Mouse (Mus musculus) cerebellum, postnatal 36 days (tissue): ENCODE measurements at regions not wholly inside any gene's neighbourhood (a gene's known extent, or its start where the extent isn't known, plus 50 kb on each side); places are given as distances from the start of the nearest gene placed in this dataset.

Source experiments
- DNase-seq, 2 experiments: peaks; one replicate each; pipeline ENCODE4 v3.0.0; 2021 to 2022; ENCODE audit warnings: mixed read lengths in 2 of 2

DNA sequence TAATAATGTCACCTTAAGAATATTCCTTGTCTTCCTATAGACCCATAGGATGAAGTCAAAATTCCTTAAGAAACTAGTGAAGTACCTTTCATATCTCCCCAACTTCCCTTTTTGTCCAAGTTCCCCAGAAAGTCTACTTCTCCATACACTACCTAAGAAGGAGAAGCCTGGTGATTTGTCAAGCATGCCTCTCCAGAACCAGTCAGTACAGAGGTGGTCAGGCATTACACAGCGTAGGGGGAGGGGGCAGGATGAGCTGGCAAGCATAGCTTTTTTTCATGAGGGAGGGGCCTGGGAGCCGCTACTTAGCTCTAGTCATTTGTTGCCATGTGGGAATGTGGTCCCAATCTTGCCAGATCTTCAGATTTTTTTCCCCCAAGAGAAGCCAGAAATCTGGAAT is 54.0 kb upstream of the Satb2 start:
- no peak for DNase-seq

DNA sequence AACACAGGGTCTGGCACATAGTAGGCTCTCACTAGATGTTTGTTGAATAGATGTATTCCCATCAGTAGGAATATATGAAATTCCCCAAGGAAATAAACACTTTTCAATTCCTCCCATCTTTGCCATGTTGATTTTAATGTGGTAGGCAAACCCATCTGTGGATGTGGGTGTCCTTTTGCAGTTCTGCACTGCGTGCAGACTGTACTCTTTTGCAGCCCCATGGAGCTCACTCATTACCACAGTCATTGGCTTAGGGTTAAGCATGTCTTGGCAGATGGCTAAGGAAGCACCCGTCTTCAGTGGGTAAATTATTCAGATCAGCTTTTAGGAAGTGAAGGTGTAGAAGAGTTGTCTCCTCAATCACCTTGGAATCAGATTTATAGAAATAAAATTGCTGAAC is 54.8 kb upstream of the Satb2 start:
- no peak for DNase-seq

DNA sequence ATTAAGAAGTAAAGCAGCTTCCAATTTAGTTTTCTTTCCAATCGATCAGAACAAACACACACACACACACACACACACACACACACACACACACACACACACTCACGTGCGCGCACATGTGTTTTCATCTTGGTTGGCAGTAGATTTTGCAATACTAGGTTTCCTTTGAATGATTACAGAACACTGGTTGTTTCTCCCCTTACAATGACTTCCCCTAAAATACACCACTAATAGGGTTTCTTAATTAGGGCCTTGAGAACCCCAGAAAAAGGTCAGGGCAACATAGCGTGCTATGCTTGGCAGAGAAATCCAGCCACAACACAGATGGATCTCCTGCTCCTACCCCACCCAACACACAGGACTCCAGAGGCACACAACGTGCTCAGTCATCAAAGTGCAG is 56.0 kb upstream of the Satb2 start:
- no peak for DNase-seq

DNA sequence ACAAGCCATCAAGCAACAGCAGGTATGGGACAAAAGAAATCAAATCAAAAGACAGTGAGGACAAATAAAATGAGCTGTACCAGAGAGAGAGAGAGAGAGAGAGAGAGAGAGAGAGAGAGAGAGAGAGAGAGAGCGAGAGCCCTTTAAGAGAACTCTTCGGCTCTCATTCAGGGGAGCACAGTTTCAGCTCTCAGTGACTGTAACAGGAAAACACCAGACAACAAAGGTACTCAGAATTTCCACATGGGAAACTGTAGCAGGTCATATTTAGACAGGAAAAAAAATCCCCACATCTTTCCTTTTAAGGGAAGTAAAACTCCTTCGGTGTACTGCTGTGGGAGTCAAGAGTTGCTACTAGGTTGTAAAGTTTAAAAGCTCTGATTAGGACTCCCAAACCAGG is 57.9 kb upstream of the Satb2 start:
- no peak for DNase-seq

DNA sequence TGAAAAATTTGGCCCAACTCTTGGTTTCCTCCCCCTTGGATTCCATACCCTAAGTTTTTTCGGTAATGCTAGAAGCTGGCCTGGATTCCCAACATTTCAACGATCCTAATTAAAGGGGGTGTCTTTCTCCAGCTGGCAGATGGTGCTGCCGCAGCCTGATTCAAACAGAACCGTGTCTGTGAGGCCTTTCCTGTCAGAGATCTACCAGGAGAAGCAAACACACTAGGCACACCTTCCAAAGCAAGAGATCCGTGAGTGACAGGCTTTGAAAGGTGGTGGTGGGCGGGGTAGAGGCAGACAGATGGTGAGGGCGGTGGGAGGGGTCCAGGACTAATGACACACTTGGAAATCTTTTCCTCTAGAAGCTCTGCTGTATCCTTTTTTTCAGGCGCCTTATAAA is 61.8 kb upstream of the Satb2 start:
- no peak for DNase-seq

DNA sequence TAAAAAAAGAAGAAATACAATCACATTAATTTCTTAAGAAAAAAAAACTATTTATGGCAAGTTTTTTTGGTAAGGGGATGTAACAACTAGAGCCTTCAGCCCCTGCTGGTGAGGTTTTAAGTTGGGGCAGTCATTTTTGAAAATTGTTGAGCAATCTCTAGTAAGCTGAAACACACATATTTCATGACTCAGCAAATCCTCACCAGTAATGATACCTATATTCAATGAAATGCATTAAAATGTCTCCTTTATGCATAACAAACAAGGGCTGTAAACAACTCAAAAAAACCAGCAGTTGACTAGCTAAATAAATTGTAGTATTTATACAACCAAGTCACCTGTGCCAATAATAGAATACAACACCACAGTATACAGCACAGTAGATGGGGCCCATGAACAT is 63.1 kb upstream of the Satb2 start:
- no peak for DNase-seq

DNA sequence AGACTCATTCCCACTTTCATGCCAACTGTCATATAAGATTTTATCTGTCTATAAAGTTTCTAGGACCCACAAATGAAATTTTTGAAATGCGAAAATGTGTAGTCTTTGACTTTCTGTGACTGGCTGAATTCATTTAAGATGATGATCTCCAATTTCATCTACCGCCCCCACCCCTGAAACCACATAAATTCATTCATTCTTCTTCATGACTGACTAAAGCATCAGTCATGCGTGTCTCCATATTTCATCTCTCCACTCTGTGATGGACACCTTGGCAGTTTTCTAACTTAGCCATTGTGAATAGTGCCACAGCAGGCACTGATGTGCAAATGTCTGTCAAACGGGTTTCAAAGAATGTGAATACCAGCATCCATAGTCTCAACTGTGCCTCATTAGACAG is 75.4 kb upstream of the Satb2 start:
- no peak for DNase-seq

DNA sequence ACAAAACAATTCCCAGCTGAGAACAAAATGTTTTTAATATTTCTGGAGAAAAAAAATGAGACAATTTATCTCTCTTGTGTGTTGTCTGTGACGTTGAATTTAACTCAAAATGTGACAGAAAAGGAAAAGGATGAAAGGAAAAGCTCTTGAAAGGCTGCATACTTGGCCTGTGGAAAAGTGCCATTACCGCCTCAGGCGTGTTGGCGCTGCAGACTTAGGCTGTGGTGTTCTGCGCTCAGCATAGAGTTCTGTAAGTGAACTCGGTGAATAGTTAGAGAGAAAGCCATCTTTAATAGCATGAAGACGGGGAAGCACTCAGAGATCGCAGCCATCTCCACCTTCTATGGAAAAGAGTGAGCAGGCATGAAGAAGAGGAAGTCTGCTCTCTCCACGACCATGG is 77.5 kb upstream of the Satb2 start:
- no peak for DNase-seq

DNA sequence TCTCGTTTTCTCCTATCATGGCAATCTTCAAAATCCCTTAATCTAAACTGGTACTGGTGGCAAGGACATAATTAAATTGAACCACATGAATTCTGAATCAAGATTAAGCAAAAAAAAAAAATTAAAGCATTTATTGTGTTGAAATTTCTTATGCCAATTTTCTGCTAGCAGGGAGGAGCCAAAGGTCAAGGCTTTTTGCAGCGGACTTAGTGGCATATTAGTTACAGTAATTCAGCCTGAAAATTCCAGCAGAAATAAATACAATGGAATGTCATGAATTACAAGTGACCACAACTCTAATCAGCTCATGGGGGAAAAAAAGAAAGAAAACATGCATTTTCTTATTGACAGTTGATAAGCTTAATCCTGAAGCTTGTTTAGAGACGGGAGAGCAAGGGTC is 80.8 kb upstream of the Satb2 start:
- DNase-seq = no peak

DNA sequence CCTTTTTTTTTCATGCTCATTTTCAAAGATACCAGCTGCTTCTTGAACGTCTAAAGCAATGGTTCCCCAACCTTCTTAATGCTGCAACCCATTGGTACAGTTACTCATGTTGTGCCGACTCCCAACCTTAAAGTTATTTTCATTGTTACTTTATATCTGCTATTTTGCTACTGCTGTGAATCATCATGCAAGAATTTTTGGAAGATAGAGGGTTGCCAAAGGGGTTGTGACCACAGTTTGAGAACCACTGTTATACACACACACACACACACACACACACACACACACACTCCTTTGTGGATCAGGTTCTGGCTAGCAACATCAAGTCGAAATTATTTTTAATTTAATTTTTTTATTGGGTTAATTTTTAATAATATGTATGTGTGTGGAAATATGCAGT is 96.8 kb upstream of the Satb2 start:
- DNase-seq = no peak

DNA sequence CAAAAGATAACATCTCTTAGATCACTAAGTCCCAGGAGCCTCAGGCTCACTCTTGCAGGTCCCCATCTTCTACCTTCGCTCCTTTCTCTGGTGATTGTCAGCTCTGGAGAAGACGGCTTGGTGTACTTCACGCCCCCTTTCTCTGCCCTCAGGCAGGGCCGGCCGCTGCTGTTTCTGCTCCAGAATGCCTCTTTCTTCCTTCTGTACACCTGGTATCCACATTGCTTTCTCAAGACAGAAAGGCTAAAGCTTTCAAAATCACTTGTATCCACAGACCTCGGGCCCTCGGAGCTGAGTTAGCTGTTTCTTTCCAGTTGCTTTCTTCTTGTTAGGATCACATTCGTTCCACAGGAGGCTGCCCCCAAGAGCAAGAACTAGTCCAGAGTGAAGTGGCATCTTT is 98.2 kb upstream of the Satb2 start:
- no peak for DNase-seq

DNA sequence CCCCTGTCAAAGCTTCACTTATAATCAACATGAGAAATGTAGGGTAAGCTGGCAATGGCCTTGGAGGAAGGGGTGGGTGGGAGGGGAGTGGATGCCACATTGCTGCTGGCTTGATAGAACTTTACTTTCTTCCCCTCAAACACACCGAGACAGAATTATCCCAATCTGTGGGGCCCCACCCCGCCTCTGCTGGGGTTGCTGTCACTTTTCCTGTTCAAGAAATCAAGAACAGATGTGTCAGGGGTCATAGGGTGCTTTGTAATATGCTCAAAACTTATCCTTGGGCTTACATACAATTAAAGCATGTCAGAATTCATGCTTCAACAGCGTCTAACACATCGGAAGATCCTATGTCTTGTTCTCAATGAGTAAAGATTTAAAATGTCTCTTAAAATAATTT is 101.9 kb upstream of the Satb2 start:
- no peak for DNase-seq

DNA sequence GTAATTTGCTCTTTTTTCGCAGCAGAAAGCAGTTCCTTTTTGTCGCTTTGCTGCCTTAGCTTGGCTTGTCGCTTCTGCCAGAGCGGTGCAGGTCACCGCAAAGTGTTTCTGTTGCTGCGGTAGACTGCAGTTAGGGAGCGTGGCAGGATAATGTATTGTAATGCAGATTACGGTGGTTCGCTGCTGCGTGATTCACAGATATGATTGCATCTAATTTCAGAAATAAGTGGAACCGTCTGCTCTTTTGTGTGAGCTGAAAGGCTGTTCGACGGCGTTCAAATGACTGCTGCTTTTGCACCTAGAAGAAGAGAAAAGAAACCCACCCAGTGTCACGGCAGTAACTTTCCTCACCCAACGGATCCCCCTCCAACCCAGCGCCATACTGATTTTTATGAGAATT is 104.7 kb upstream of the Satb2 start:
- no peak for DNase-seq

DNA sequence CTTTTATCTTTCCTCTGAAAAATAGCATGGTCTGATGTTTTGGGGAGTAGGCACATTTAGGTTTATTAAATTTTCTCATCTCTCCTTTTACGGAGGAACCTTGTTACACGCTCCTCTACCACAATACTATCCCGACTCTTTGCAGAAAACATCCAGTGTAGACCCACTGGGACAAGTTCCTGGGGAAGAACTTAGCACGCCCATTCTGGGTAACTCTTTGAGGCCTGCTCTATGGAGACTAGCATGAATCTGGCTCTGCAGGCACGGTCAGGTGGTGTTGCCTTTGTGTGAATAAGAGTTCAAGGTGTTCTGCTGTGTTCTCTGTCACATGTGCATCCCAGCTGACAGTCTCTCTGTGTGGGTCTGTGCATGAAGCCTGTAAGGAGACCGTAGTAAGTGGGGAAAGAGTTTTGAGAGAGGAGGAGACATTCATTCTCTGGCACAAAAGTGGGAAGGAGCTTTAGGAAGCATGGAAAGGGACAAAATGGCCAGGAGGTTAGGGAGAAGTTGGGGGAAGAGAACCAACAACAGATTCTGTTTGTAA is 105.2 kb upstream of the Satb2 start:
- DNase-seq = no peak

DNA sequence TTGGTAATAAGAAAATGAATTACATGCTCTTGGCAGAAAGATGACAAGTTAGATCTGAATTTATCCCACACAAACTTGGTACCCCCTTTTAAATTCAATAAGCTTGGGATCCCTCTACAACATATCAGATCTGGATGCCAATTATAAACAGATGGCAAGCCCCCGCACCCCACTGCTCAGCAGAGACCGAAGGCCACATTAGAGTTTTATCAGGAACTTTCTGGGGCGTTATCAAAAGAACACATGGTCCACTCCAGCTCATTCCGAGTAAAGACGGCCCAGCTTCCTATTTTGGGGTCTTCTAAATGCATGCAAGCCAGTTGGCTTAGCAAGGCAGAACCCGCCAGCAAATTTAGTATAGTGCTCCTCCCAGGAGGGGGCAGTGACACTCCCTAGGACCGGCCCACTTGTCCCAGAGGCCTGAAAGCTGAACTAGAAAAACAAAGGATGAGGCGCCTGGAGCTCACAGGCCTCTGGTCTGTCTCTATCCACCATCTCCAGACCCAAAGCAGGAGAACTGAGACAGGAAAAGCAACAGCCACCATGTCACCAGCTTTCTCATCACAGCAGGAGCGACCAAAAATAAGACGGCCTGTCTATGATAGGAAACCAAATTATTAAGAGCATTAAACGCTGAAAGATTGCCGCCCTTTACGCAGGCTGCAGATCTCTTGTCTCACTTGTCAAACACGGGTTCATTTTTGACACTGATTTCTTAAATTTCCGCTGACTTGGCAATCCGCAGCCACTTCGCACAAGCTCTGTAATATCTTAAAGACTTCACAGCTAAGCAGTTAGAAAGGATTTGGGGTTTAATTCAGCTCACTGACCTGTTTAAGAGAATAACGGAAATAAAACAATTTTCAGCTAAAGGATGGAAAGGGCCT is 117.2 kb upstream of the Satb2 start:
- DNase-seq = no peak

DNA sequence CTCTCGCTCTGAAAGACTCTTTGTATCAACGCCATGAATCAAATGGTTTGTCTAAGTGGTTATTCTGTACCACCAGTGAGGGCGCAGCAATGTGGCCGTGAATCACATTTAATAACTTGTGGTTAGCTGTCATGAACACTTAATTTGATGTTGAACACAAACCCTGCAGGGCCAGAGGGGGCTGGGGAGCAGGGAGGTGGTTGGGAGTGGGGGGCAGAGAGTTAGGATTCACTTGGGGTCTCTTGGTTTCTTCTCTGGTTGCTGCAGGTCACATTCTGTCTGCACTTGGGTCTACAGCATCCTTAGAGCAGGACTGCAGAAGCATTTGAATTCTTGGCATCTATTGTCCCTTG is 117.8 kb upstream of the Satb2 start:
- DNase-seq = no peak

DNA sequence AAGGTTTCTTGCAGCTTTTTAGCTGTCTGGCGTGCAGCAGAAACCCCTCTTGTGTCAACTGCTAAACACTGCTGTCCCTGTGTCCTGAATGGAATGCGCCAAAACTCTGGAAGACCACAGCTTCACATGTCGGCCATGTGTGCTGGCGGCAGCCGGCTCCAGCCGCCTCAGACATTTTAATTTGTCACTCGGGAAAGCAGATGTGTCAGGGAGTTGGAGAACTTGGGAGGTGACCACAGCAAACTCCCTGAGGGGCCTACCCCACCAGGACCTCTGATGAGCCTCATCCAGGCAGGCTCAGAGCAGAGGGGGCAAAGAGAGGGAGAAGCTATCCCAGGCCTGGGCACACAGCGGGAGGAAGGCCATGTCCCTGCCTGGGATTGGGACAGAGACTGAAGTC is 118.3 kb upstream of the Satb2 start:
- no peak for DNase-seq

DNA sequence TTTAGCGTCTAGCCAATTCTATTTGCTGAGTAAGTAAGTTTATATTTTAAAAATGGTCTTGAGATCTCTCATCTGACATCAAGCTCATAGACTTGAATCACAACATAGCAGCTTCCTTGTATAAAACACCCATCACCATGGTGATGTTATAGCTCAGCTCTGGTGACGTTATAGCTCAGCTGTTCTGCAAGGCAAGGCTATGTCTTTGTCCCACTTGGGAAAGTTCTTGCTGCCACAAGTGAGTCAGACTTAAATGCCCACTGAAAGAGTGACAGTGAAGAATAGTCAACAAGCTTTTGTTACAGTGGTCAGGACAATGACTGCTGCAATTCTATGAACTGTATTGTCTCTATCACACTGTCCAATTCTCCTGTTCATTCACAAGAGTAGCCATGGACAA is 122.2 kb upstream of the Satb2 start:
- no peak for DNase-seq

DNA sequence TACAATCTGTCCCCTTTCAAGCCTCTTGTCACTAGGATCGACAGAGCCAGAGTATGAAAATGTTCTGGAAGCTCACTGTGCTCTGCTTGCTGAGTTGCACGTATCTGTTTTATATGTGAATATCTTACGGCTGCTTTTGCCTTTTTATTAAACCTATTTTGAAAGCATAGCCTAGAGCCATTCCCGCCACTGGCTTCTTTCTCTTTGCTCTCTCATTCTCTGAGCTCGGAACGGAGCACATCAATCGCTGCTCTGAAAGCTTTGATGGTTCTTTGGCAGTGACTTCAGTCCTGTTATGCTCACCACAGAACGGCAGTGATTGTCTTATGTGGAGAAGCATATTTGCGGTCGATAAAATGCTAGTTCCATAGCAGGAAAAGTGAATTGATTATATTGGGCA is 128.9 kb upstream of the Satb2 start:
- no peak for DNase-seq

DNA sequence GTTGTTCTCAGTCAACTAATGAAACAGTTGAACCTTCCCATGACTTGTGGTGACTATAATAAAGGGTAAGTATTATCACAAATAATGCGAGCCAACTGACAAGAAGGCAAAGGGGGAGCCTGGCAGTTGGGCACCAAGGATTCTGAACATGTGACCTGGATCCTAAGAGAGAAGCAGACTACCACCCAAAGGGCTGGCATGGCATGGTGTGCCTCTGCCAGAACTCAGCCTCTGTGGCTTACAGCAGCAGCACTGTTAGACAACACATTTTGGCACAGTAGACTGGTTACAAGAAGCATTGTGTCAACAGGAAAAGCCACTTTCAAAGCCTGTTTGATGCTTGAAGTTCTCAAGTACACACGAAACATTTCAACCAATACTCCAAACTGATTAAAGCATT is 142.2 kb upstream of the Satb2 start:
- no peak for DNase-seq

DNA sequence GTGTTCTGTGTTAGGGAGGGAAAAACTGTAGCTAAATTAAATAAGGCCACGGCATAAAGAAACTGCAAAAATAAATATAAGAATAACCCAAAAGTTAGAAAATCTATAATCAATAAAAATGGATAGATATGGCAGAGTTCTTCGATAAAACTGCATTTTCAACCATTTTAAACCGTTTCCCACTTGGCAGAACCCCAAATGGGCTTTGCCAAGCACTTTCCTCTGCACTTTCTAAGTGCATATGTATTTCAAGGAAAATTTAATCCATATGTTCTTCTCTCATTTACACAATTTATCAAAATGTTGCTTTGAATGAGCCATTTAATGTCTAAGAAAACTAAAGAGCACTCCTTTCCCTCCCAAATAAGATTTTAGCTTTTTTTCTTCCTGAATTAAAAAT is 165.7 kb upstream of the Satb2 start:
- DNase-seq = no peak

DNA sequence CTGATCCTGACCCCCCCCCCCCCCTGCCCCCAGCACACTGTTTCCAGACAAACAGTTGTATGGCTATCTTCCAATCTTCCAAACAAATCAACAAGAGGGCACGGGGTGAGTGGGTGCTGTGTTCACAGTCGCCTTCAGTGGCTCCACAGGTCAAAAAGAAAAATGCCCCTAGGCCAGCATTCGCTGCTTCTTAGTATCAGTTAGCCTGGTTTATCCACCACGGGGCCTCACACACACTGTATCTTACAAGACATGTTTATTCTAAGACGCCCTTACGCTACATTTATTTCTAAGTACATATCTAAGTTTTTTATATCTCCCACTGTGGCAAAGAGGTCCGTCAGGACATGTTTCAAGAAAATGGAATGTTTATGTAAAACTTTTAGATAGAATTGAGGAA is 177.4 kb upstream of the Satb2 start:
- no peak for DNase-seq

DNA sequence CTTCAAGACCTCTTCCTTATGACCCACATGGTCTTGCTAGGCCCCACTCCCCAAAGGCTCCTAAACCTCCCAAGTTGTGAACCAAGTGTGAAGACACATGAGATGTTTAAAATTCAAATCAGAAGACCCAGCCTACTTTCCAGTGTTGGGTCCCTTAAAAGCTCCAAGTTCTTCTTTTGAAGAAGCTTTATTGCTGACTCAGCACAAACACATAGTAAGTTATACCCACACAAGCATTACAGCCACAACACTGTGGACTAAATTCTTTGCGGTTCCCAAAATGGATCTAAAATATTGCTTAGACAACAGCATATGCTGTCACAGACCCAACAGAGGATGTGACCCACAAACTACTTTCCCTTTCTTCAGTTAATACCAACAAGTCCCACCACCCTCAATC is 186.0 kb upstream of the Satb2 start:
- no peak for DNase-seq

DNA sequence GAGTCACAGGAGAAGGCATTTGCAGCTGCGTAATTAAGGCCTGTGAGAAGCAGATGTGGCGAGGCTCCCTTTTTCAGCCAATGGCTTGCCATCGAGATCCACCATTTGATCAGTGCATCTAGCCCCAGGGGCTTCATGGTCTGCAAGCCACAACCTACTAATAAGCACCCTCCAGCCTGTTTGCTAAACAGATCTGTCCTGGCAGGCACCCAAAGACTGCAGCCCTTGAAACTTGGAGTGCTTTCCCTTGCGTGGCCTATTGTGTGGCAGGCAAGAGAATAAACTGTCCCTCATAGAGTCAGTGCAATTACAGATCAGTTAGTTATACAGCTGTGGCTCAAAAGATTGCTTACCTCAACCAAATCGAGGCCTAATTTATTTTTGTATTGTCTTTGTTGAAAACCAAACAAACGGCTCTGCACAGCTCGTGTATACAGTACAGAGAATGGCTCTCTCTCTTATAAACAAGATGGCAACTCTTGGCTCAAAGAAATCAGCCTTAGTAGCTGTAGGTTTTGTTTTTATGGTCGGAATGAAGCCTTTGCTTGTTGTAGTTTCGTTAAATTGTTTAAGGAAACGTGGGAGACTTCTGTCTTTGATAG is 195.9 kb upstream of the Satb2 start:
- DNase-seq = no peak

DNA sequence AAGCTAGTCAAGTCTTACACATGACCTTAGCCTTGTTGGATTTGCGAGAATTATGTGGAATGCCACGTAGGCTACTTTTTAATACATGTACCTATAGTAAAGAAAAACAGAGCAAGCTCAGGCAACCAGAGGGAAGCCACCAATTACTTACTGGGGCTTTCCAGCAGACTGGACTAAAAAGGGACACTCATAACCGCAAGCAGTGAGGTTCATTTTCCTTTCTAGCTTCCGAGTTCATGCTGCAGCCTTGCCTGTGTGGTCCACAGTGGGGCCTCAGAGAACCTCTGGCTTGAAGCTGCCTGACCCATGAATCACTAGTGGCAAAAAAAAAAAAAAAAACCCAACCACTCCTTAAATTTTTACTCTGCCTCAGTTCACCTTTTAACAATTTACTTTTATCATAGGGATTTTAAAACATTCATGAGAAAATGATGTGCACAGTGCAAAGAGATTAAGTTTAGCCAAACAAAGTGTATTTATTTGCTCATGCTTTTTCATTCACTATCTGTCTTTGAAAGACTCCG is 188.6 kb upstream of the 1700066M21Rik start:
- no peak for DNase-seq
